Mouse (Mus musculus): ENCODE results near the gene E130311K13Rik. TPM values are rescaled to one million over a fixed set of nuclear protein-coding genes. Genes with fewer than 3 reads are reported as not detected.

E130311K13Rik gene
- 3.1 and 4.2 TPM in 2 replicates for polyA plus RNA-seq (2014; fragmentation: Nextera tagmentation; extraction: Ambion mirVana)

GRCm38 (mm10) chr3:63928878-63929859 is at the start of gene E130311K13Rik:
E130311K13Rik (minus strand) TSS chr3:63929472.
- H3K27me3 ChIP-seq (ENCODE audit: control insufficient read depth, insufficient read depth, low read length) = no peaks in the 10 kb centered on the region
- peak within 1 kb of the TSS; percentile 91 for H3K9ac ChIP-seq (ENCODE audit: low read length)
- no peaks in the 10 kb centered on the region for H3K4me1 ChIP-seq (ENCODE audit: control insufficient read depth, insufficient read depth, low read length)
- peak; percentile 97 for ATAC-seq (ENCODE audit: insufficient read depth, low FRiP score, low TSS enrichment)
- no peaks in the 10 kb centered on the region for H3K36me3 ChIP-seq (ENCODE audit: control insufficient read depth, insufficient read depth, low read length)
- H3K4me2 ChIP-seq (ENCODE audit: low read depth) = peak within 1 kb of the TSS; percentile 67
- peak within 1 kb of the TSS; percentile 73 for H3K27ac ChIP-seq (ENCODE audit: low read depth, low read length)
- H3K4me3 ChIP-seq (ENCODE audit: low read depth, low read length) = peak within 1 kb of the TSS; percentile 59
- no peaks in the 10 kb centered on the region for H3K9me3 ChIP-seq (ENCODE audit: control insufficient read depth, low read length)
- DNase-seq (ENCODE audit: low spot score) = peak; percentile 92
- whole genome bisulfite sequencing = 5% methylated on average over 48 of the region's 48 CpGs

DNA sequence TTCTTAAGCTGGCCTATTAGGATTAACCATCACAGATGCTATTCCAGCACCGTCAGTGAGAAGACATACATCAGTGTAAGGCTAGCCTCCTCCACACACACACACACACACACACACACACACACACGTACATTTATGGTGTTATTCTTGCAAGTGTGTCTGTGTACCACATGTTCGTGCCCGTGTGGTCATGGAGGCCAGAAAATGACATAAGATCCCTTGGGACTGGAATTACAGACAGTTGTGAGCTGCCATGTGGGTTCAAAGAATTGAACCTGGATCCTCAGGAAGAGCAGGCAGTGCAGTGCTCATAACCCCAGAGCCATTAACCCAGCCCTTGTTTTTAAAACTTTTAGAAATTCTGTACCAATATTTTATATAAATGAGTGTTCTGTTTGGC is 48.6 kb upstream of the E130311K13Rik start:
- no peak for DNase-seq (ENCODE audit: low spot score)

GRCm38 (mm10) chr3:63975955-63976908 is 47.0 kb upstream of the E130311K13Rik start, which contains the start of gene Gmps:
Gmps (plus strand) TSS chr3:63976106.
- Histone ChIP-seq H3K4me3 (ENCODE audit: low read depth, low read length) (peak within 1 kb of the TSS; percentile 92), H3K4me1 (ENCODE audit: control insufficient read depth, insufficient read depth, low read length) (no peaks in the 10 kb centered on the region; the same call in 1 of the 2 replicates), H3K27ac (ENCODE audit: low read depth, low read length) (peak within 1 kb of the TSS; percentile 84), H3K36me3 (ENCODE audit: control insufficient read depth, insufficient read depth, low read length) (peaks cover 3% of the 10 kb centered on the region; the same call in 1 of the 2 replicates), H3K9me3 (ENCODE audit: control insufficient read depth, low read length) (no peaks in the 10 kb centered on the region), H3K4me2 (ENCODE audit: low read depth) (peak within 1 kb of the TSS; percentile 52), H3K9ac (ENCODE audit: low read length) (peak within 1 kb of the TSS; percentile 94), H3K27me3 (ENCODE audit: control insufficient read depth, insufficient read depth, low read length) (no peaks in the 10 kb centered on the region)
- WGBS = under 1% methylated on average over 67 of the region's 67 CpGs
- ATAC-seq (ENCODE audit: insufficient read depth, low FRiP score, low TSS enrichment) (peak; percentile 98), DNase-seq (ENCODE audit: low spot score) (peak; percentile 95)

More for the DNA sequence above, 48.6 kb upstream of the E130311K13Rik start:
- Histone ChIP-seq H3K4me2 (ENCODE audit: low read depth) (no peak overlapping the region), H3K4me3 (ENCODE audit: low read depth, low read length) (no peak overlapping the region), H3K36me3 (ENCODE audit: control insufficient read depth, insufficient read depth, low read length) (peaks cover 3% of the 10 kb centered on the region; the same call in 1 of the 2 replicates), H3K4me1 (ENCODE audit: control insufficient read depth, insufficient read depth, low read length) (no peaks in the 10 kb centered on the region; the same call in 1 of the 2 replicates), H3K27me3 (ENCODE audit: control insufficient read depth, insufficient read depth, low read length) (no peaks in the 10 kb centered on the region), H3K27ac (ENCODE audit: low read depth, low read length) (no peak overlapping the region), H3K9ac (ENCODE audit: low read length) (no peak overlapping the region), H3K9me3 (ENCODE audit: control insufficient read depth, low read length) (no peaks in the 10 kb centered on the region)
- WGBS = 62% methylated on average over 4 of the region's 4 CpGs
- ATAC-seq (ENCODE audit: insufficient read depth, low FRiP score, low TSS enrichment) = no peak

- WGBS = 76% methylated on average over 2 of the region's 2 CpGs
- DNase-seq (ENCODE audit: low spot score) = no peak
- no peak overlapping the region for H3K27ac ChIP-seq (ENCODE audit: low read depth, low read length)
- 0 out of 2 replicates have a peak, but pooled peaks cover 3% of the 10 kb centered on the region for H3K4me1 ChIP-seq (ENCODE audit: control insufficient read depth, insufficient read depth, low read length)
- H3K9ac ChIP-seq (ENCODE audit: low read length) = no peak overlapping the region
- ATAC-seq (ENCODE audit: insufficient read depth, low FRiP score, low TSS enrichment) = no peak
- no peaks in the 10 kb centered on the region for H3K9me3 ChIP-seq (ENCODE audit: control insufficient read depth, low read length)
- no peak overlapping the region for H3K4me3 ChIP-seq (ENCODE audit: low read depth, low read length)
- no peak overlapping the region for H3K4me2 ChIP-seq (ENCODE audit: low read depth)
- H3K36me3 ChIP-seq (ENCODE audit: control insufficient read depth, insufficient read depth, low read length) = no peaks in the 10 kb centered on the region
- no peaks in the 10 kb centered on the region for H3K27me3 ChIP-seq (ENCODE audit: control insufficient read depth, insufficient read depth, low read length)
These were observed 36.7 kb upstream of the E130311K13Rik start for GRCm38 (mm10) chr3:63965929-63966328.

GRCm38 (mm10) chr3:63964922-63965249 is 35.6 kb upstream of the E130311K13Rik start:
- Histone ChIP-seq H3K27ac (ENCODE audit: low read depth, low read length) (no peak overlapping the region), H3K9ac (ENCODE audit: low read length) (no peak overlapping the region), H3K4me1 (ENCODE audit: control insufficient read depth, insufficient read depth, low read length) (0 out of 2 replicates have a peak, but pooled peaks cover 3% of the 10 kb centered on the region), H3K4me3 (ENCODE audit: low read depth, low read length) (peak overlapping the region; percentile 84), H3K36me3 (ENCODE audit: control insufficient read depth, insufficient read depth, low read length) (no peaks in the 10 kb centered on the region), H3K4me2 (ENCODE audit: low read depth) (peak overlapping the region; percentile 90), H3K9me3 (ENCODE audit: control insufficient read depth, low read length) (no peaks in the 10 kb centered on the region), H3K27me3 (ENCODE audit: control insufficient read depth, insufficient read depth, low read length) (no peaks in the 10 kb centered on the region)
- 79% methylated on average over 6 of the region's 6 CpGs for WGBS
- DNase-seq (ENCODE audit: low spot score) (no peak), ATAC-seq (ENCODE audit: insufficient read depth, low FRiP score, low TSS enrichment) (no peak)

DNA sequence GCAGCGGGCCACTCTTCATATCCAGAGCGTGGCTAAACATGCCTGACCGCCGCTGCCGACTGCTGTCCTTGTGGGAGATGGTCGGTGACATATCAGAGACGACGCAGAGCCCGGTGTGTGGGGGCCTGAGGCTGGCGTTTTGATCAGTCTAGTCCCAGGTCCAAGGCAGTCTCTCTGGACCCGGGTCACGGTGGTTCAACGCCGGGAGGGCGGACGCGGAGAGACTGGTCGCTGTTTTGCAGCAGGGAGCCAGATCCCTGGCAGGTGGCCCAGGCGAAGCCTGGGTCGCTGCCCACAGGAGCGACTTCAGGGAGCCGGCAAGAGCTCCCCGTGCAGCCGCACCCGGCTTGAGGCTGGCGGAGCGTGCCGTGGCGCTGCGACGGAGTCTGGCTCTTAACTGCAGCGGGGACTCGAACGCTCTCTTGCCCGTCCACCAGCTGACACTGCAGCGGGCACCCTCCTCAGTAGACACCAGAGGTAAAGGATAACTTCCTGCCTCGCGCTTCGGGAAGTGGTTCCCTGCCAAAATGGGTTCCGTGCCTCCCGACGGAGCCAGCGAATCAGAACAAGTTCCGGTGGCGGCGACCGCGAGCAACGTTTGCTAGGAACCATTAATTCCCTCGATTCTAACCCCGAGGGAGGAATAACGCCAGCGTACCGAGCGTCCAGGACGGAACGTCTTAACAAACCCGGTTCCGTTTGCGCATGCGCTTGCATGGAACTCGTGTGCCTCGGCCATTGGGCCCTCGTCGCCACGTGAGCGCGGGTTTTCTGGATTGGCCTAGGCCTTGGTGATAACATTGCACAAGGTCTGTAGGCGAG is 35.0 kb upstream of the E130311K13Rik start, which contains the start of gene Slc33a1:
Gene Slc33a1, minus strand, starts transcription at position 669 of the 822 bp plus-strand sequence.
- peak within 1 kb of the TSS; percentile 84 for H3K4me3 ChIP-seq (ENCODE audit: low read depth, low read length)
- H3K4me2 ChIP-seq (ENCODE audit: low read depth) = peak within 1 kb of the TSS; percentile 90
- peak within 1 kb of the TSS; percentile 81 for H3K9ac ChIP-seq (ENCODE audit: low read length)
- peak; percentile 98 for DNase-seq (ENCODE audit: low spot score)
- no peaks in the 10 kb centered on the region for H3K9me3 ChIP-seq (ENCODE audit: control insufficient read depth, low read length)
- ATAC-seq (ENCODE audit: insufficient read depth, low FRiP score, low TSS enrichment) = peak; percentile 97
- no peaks in the 10 kb centered on the region for H3K36me3 ChIP-seq (ENCODE audit: control insufficient read depth, insufficient read depth, low read length)
- no peaks in the 10 kb centered on the region for H3K27me3 ChIP-seq (ENCODE audit: control insufficient read depth, insufficient read depth, low read length)
- under 1% methylated on average over 66 of the region's 69 CpGs for WGBS
- peak within 1 kb of the TSS; percentile 72; the same call in 1 of the 2 replicates for H3K27ac ChIP-seq (ENCODE audit: low read depth, low read length)
- 0 out of 2 replicates have a peak, but pooled peaks cover 3% of the 10 kb centered on the region for H3K4me1 ChIP-seq (ENCODE audit: control insufficient read depth, insufficient read depth, low read length)

GRCm38 (mm10) chr3:63963421-63964099 is 34.3 kb upstream of the E130311K13Rik start:
- no peaks in the 10 kb centered on the region for H3K9me3 ChIP-seq (ENCODE audit: control insufficient read depth, low read length)
- ATAC-seq (ENCODE audit: insufficient read depth, low FRiP score, low TSS enrichment) = no peak
- 0 out of 2 replicates have a peak, but pooled peaks cover 3% of the 10 kb centered on the region for H3K4me1 ChIP-seq (ENCODE audit: control insufficient read depth, insufficient read depth, low read length)
- peak overlapping the region; percentile 72; the same call in 1 of the 2 replicates for H3K27ac ChIP-seq (ENCODE audit: low read depth, low read length)
- H3K4me3 ChIP-seq (ENCODE audit: low read depth, low read length) = peak overlapping the region; percentile 84
- no peaks in the 10 kb centered on the region for H3K27me3 ChIP-seq (ENCODE audit: control insufficient read depth, insufficient read depth, low read length)
- DNase-seq (ENCODE audit: low spot score) = peak; percentile 10
- no peaks in the 10 kb centered on the region for H3K36me3 ChIP-seq (ENCODE audit: control insufficient read depth, insufficient read depth, low read length)
- peak overlapping the region; percentile 90 for H3K4me2 ChIP-seq (ENCODE audit: low read depth)
- peak overlapping the region; percentile 81 for H3K9ac ChIP-seq (ENCODE audit: low read length)
- WGBS = 10% methylated on average over 25 of the region's 25 CpGs

Data from neural tube, embryonic 11.5 days (tissue).